Mouse (Mus musculus) hindbrain, postnatal 0 days (tissue): ENCODE measurements around the gene Nbl1. TPM values are rescaled to one million over a fixed set of nuclear protein-coding genes. Genes with fewer than 3 reads are reported as not detected.
A peak's percentile ranks its signal among the peaks of the same experiment; 100 is the strongest.

Source experiments
- ATAC-seq: fragments of 200-750 bp; cut with Nextera tagmentation; 2 replicates; pipeline ENCODE4 v1.8.0; 2017; ENCODE audit warnings: mild to moderate bottlenecking, moderate TSS enrichment, moderate library complexity
- DNase-seq: peaks from one replicate; pipeline ENCODE4 v3.0.0-alpha.2; 2015; ENCODE audit warnings: low spot score
- H3K27ac ChIP-seq: fragments of 300-500 bp; sonication (generic); 2 replicates; pipeline ENCODE4 v1.5.1; 2014; ENCODE audit warnings: mild to moderate bottlenecking
- H3K27me3 ChIP-seq: fragments of 300-500 bp; sonication (generic); 2 replicates; pipeline ENCODE4 v1.6.1; 2014; ENCODE audit warnings: low read length, mixed read lengths; ENCODE audit not compliant: insufficient read depth
- H3K36me3 ChIP-seq: fragments of 300-500 bp; sonication (generic); 2 replicates; pipeline ENCODE4 v1.6.1; 2014; ENCODE audit warnings: low read length, mixed read lengths; ENCODE audit not compliant: insufficient read depth
- H3K4me1 ChIP-seq: fragments of 300-500 bp; sonication (generic); 2 replicates; pipeline ENCODE4 v1.6.1; 2014; ENCODE audit warnings: antibody characterized with exemption, low read length, mixed read lengths; ENCODE audit not compliant: insufficient read depth
- H3K4me2 ChIP-seq: fragments of 300-500 bp; sonication (generic); 2 replicates; pipeline ENCODE4 v1.6.1; 2014; ENCODE audit warnings: low read depth, mild to moderate bottlenecking, low read length, moderate library complexity, mixed read lengths
- H3K4me3 ChIP-seq: fragments of 300-500 bp; sonication (generic); 2 replicates; pipeline ENCODE4 v1.5.1; 2014; ENCODE audit warnings: low read length
- H3K9ac ChIP-seq: fragments of 300-500 bp; sonication (generic); replicated peaks from 2 replicates; pipeline ENCODE4 v1.6.1; 2014; ENCODE audit warnings: mild to moderate bottlenecking, low read length, moderate library complexity, mixed read lengths
- H3K9me3 ChIP-seq: fragments of 300-500 bp; sonication (generic); 2 replicates; pipeline ENCODE4 v1.6.1; 2016; ENCODE audit warnings: low read length, mixed read lengths
- CTCF ChIP-seq: IDR thresholded peaks from 2 replicates; pipeline ENCODE4 v1.5.1; 2016; ENCODE audit warnings: antibody characterized with exemption, control low read depth, low read depth
- WGBS: fragments of 180-500 bp; shearing (Covaris S2); extraction: QIAGEN DNeasy Blood & Tissue Kit; methylation state at CpG from one replicate; pipeline ENCODE4 v1.1.7; 2014; 5-methylcytosine and 5-hydroxymethylcytosine counted together
- polyA plus RNA-seq: library from polyadenylated mRNA; unstranded; fragments of >200 nt; fragmentation: Nextera tagmentation; extraction: Ambion mirVana; gene quantifications from 2 replicates; pipeline ENCODE4 v1.2.1, GENCODE M21; 2015
- total RNA-seq: library from RNA; depleted of rRNA; stranded (reverse); fragments of >200 nt; gene quantifications from 2 replicates; pipeline ENCODE4 v1.2.3, GENCODE M21; 2014

Gene Nbl1
- total and polyA plus RNA-seq, 2 experiments from 2014 or later = 64.4 to 85.3 TPM

- peak; percentile 30; the same call in 1 of the 2 replicates for ATAC-seq
- DNase-seq = peak; percentile 44
- H3K36me3 ChIP-seq = no peaks in the 10 kb centered on the region
Observed at GRCm38 (mm10) chr4:139055744-139056143, 37.0 kb downstream of the Nbl1 start.

GRCm38 (mm10) chr4:139055336-139055735 lies 37.5 kb downstream of the Nbl1 start:
- no peak for TF ChIP-seq CTCF
- peak overlapping the region; percentile 32; the same call in 1 of the 2 replicates for H3K27ac ChIP-seq
- no peak overlapping the region for H3K4me2 ChIP-seq
- ATAC-seq (peak; percentile 14), DNase-seq (peak; percentile 85)
- no peaks in the 10 kb centered on the region for H3K36me3 ChIP-seq
- peaks cover 15% of the 10 kb centered on the region; the same call in 1 of the 2 replicates for H3K4me1 ChIP-seq
- H3K27me3 ChIP-seq = 0 out of 2 replicates have a peak, but pooled peaks cover 3% of the 10 kb centered on the region
- H3K9ac ChIP-seq = no peak overlapping the region
- no peaks in the 10 kb centered on the region for H3K9me3 ChIP-seq
- H3K4me3 ChIP-seq = no peak overlapping the region
- WGBS = 39% methylated on average over 4 of the region's 4 CpGs

More at GRCm38 (mm10) chr4:139055744-139056143, 37.0 kb downstream of the Nbl1 start:
- 0 out of 2 replicates have a peak, but pooled peaks cover 3% of the 10 kb centered on the region for H3K27me3 ChIP-seq
- no peaks in the 10 kb centered on the region for H3K9me3 ChIP-seq
- H3K4me1 ChIP-seq = peaks cover 15% of the 10 kb centered on the region; the same call in 1 of the 2 replicates
- H3K4me2 ChIP-seq = no peak overlapping the region
- H3K9ac ChIP-seq = no peak overlapping the region
- WGBS = 50% methylated on average over 3 of the region's 3 CpGs
- H3K27ac ChIP-seq = peak overlapping the region; percentile 37; the same call in 1 of the 2 replicates
- no peak for TF ChIP-seq CTCF
- no peak overlapping the region for H3K4me3 ChIP-seq

GRCm38 (mm10) chr4:139054300-139054923 lies 38.4 kb downstream of the Nbl1 start:
- H3K4me3 ChIP-seq = no peak overlapping the region
- no peaks in the 10 kb centered on the region for H3K9me3 ChIP-seq
- ATAC-seq = peak; percentile 82
- H3K36me3 ChIP-seq = no peaks in the 10 kb centered on the region
- 32% methylated on average over 9 of the region's 9 CpGs for WGBS
- H3K4me1 ChIP-seq = peaks cover 15% of the 10 kb centered on the region; the same call in 1 of the 2 replicates
- H3K4me2 ChIP-seq = no peak overlapping the region
- peak; percentile 80 for TF ChIP-seq CTCF
- peak; percentile 89 for DNase-seq
- H3K27me3 ChIP-seq = 0 out of 2 replicates have a peak, but pooled peaks cover 3% of the 10 kb centered on the region
- no peak overlapping the region for H3K9ac ChIP-seq
- peak overlapping the region; percentile 36; the same call in 1 of the 2 replicates for H3K27ac ChIP-seq

- H3K4me3 ChIP-seq = no peak overlapping the region
- no peak for TF ChIP-seq CTCF
- no peak for ATAC-seq
- H3K4me2 ChIP-seq = no peak overlapping the region
- no peaks in the 10 kb centered on the region for H3K27me3 ChIP-seq
- no peak overlapping the region for H3K9ac ChIP-seq
- no peaks in the 10 kb centered on the region for H3K9me3 ChIP-seq
- no peak overlapping the region for H3K27ac ChIP-seq
- no peaks in the 10 kb centered on the region for H3K36me3 ChIP-seq
- WGBS = 50% methylated on average over 5 of the region's 5 CpGs
- H3K4me1 ChIP-seq = peaks cover 15% of the 10 kb centered on the region; the same call in 1 of the 2 replicates
- DNase-seq = no peak
Observed at GRCm38 (mm10) chr4:139053391-139053790, 39.4 kb downstream of the Nbl1 start.

- H3K4me2 ChIP-seq = no peak overlapping the region
- DNase-seq (no peak), ATAC-seq (no peak)
- H3K9me3 ChIP-seq = no peaks in the 10 kb centered on the region
- H3K36me3 ChIP-seq = no peaks in the 10 kb centered on the region
- no peak for TF ChIP-seq CTCF
- no peaks in the 10 kb centered on the region for H3K27me3 ChIP-seq
- H3K4me3 ChIP-seq = no peak overlapping the region
- WGBS = 53% methylated on average over 7 of the region's 7 CpGs
- no peak overlapping the region for H3K27ac ChIP-seq
- peaks cover 15% of the 10 kb centered on the region; the same call in 1 of the 2 replicates for H3K4me1 ChIP-seq
- H3K9ac ChIP-seq = no peak overlapping the region
Observed at GRCm38 (mm10) chr4:139052796-139053195, 40.0 kb downstream of the Nbl1 start.

- WGBS = 54% methylated on average over 6 of the region's 6 CpGs
- no peak overlapping the region for H3K4me3 ChIP-seq
Observed at GRCm38 (mm10) chr4:139048518-139048917, 44.3 kb downstream of the Nbl1 start.

GRCm38 (mm10) chr4:139046354-139046753 lies 46.4 kb downstream of the Nbl1 start:
- 61% methylated on average over 5 of the region's 5 CpGs for WGBS
- Histone ChIP-seq H3K4me2 (no peak overlapping the region), H3K9ac (no peak overlapping the region), H3K4me1 (no peaks in the 10 kb centered on the region), H3K4me3 (no peak overlapping the region), H3K27ac (no peak overlapping the region), H3K27me3 (0 out of 2 replicates have a peak, but pooled peaks cover 5% of the 10 kb centered on the region), H3K9me3 (no peaks in the 10 kb centered on the region), H3K36me3 (no peaks in the 10 kb centered on the region)
- ATAC-seq (peak; percentile 59), DNase-seq (peak; percentile 63)
- no peak for TF ChIP-seq CTCF

More at GRCm38 (mm10) chr4:139048518-139048917, 44.3 kb downstream of the Nbl1 start:
- Histone ChIP-seq H3K4me1 (no peaks in the 10 kb centered on the region), H3K9me3 (no peaks in the 10 kb centered on the region), H3K9ac (no peak overlapping the region), H3K36me3 (no peaks in the 10 kb centered on the region), H3K4me2 (no peak overlapping the region), H3K27me3 (0 out of 2 replicates have a peak, but pooled peaks cover 5% of the 10 kb centered on the region), H3K27ac (no peak overlapping the region)
- no peak for TF ChIP-seq CTCF
- DNase-seq = no peak
- peak; percentile 45; the same call in 1 of the 2 replicates for ATAC-seq
